Mouse (Mus musculus): Measurements from ENCODE around the gene Dab2ip.

DNA sequence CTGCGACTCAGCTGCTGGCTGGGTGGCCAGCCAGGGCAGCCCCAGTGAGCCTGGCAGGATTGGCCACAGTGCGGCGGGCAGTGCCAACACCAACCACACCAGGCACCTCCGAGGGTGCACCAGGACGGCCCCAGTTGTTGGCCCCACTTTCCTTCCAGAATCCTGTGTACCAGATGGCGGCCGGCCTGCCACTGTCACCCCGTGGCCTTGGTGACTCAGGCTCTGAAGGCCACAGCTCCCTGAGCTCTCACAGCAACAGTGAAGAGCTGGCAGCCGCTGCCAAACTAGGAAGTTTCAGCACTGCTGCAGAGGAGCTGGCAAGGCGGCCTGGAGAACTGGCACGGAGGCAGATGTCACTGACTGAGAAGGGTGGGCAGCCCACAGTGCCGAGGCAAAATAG lies 162.0 kb downstream of the Dab2ip start:
- no peak for TF ChIP-seq EP300 (IDR thresholded peaks at IDR 0.05; ENCODE audit: low read depth)
- TF ChIP-seq CTCF (IDR thresholded peaks at IDR 0.05; ENCODE audit: low read depth): no peak
